Mouse (Mus musculus) forelimb bud, embryonic 11.5 days (tissue): ENCODE measurements around the gene Cmtm4.

Experiments
- DNase-seq: peaks from one replicate; pipeline ENCODE4 v3.0.0-alpha.2; 2012; ENCODE audit warnings: low read depth, low spot score

The Cmtm4 gene

GRCm38 (mm10) chr8:104411468-104411867 is 15.9 kb upstream of the Cmtm4 start:
- DNase-seq: no peak

- DNase-seq: no peak
Measured at GRCm38 (mm10) chr8:104410628-104411273, 15.1 kb upstream of the Cmtm4 start.

- no peak for DNase-seq
Measured at GRCm38 (mm10) chr8:104408328-104409110, 12.9 kb upstream of the Cmtm4 start.

- DNase-seq: no peak
Measured at GRCm38 (mm10) chr8:104406340-104407128, 10.9 kb upstream of the Cmtm4 start.

GRCm38 (mm10) chr8:104405430-104406187 is 10.0 kb upstream of the Cmtm4 start:
- no peak for DNase-seq

- no peak for DNase-seq
Measured at GRCm38 (mm10) chr8:104403596-104403995, 8.0 kb upstream of the Cmtm4 start.

- DNase-seq: no peak
Measured at GRCm38 (mm10) chr8:104394801-104395702, 555 bp downstream of the Cmtm4 start.

GRCm38 (mm10) chr8:104393767-104394166 is 1.8 kb downstream of the Cmtm4 start:
- no peak for DNase-seq

- no peak for DNase-seq
Measured at GRCm38 (mm10) chr8:104393139-104393538, 2.5 kb downstream of the Cmtm4 start.

GRCm38 (mm10) chr8:104390245-104390644 is 5.4 kb downstream of the Cmtm4 start:
- no peak for DNase-seq

GRCm38 (mm10) chr8:104387980-104388379 is 7.6 kb downstream of the Cmtm4 start:
- no peak for DNase-seq

GRCm38 (mm10) chr8:104387501-104387900 is 8.1 kb downstream of the Cmtm4 start:
- DNase-seq: no peak

- no peak for DNase-seq
Measured at GRCm38 (mm10) chr8:104386693-104387092, 8.9 kb downstream of the Cmtm4 start.

GRCm38 (mm10) chr8:104383977-104384376 is 11.6 kb downstream of the Cmtm4 start:
- no peak for DNase-seq

GRCm38 (mm10) chr8:104383296-104383695 is 12.3 kb downstream of the Cmtm4 start:
- DNase-seq: no peak

GRCm38 (mm10) chr8:104380961-104381411 is 14.6 kb downstream of the Cmtm4 start:
- DNase-seq: no peak

GRCm38 (mm10) chr8:104380269-104380668 is 15.3 kb downstream of the Cmtm4 start:
- DNase-seq: no peak

- DNase-seq: no peak
Measured at GRCm38 (mm10) chr8:104379301-104379836, 16.2 kb downstream of the Cmtm4 start.

- no peak for DNase-seq
Measured at GRCm38 (mm10) chr8:104376669-104377068, 18.9 kb downstream of the Cmtm4 start.

GRCm38 (mm10) chr8:104375959-104376358 is 19.6 kb downstream of the Cmtm4 start:
- DNase-seq: no peak
